Mouse (Mus musculus): ENCODE results near the gene Pih1d1.

Pih1d1 gene

GRCm38 (mm10) chr7:45126844-45127699 lies 27.0 kb upstream of the Pih1d1 start:
- peak in 1 of 2 experiments; percentile 23 for DNase-seq

DNA sequence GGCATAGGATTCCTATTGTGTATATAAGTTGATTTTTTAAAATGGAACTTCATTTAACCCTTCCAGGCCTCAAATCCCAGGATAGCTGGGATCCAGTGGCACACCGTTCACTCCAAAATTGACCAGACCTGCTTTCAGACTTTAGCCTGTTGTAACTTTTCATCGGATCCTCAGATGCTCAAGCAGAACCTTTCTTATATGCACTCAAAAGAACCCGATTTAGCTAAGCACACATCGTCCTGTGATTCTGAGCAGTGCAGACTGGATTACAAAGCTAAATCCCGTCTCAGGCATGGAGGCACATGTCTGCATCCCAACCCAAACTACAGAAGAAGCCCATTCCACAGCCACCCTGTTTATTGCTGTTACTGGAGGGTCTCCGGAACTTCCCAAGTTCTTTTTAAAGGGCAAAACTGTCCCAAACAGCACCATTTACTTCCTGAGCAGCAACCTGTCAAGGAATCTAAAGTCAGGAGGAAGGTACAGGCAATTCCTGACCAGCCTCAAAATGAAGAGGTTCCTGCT lies 26.3 kb upstream of the Pih1d1 start:
- no peak for DNase-seq

GRCm38 (mm10) chr7:45128624-45129246 lies 25.4 kb upstream of the Pih1d1 start, which contains the start of gene Rpl13a:
Gene Rpl13a (minus strand): TSS chr7:45128761.
- peak; percentile 99 to 100 for DNase-seq

DNA sequence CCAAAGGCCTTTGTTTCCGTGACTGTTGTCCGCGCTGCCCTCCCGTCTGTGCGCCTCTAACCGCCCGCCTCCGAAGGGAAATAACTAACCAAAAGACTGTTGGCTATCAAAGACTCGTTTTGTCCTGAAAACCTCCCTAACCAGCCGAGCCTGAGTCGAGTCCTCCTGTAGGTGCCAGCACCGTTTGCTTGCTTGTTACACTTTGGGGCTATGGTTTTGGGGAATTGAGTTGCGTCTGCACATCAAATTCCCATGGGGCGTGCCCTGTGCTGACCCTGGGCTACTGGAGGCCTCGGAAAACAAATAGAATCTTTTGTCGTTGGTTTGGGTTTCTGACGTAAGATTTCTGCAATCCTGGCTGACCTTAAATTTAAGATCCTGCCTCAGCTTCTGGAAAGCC lies 24.8 kb upstream of the Pih1d1 start:
- no peak for DNase-seq

GRCm38 (mm10) chr7:45129776-45130512 lies 24.2 kb upstream of the Pih1d1 start:
- DNase-seq: no peak

- no peak for DNase-seq
These were observed 22.3 kb upstream of the Pih1d1 start for GRCm38 (mm10) chr7:45131850-45132249.

DNA sequence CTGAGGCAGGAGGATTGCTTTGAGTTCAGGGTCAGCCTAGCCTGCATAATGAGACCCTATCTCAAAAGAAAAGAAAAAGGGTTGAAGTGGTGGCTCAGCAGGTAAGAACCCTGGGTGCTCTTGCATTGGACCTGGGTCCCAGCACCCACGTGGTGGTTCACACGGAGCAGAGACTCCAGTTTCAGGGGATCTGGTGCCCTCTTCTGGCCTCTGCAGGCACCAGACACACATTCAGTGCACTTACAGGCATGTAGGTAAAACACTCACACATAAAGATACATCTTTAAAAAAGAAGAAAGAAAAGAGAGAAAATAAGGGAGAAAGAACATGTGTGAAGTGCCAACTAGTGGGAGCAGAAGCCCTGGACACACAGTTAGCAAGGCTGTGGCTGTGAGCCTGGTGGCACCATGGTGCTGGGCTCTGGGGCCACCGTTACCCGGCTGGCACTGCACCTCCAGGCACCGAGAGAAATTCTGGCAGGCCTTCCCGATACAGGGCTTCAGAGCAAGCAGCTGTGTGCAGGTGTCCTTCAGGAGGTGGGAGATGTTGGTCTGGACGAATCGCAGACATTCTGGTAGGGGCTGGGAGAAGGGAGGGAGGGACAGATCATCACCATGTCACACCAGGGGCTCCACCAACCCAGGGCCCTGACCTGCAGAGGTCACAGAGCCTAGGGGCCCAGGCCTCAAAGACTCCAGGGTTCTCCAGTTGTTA lies 20.5 kb upstream of the Pih1d1 start:
- no peak for DNase-seq

- DNase-seq: peak; percentile 68 to 69
These were observed 19.5 kb upstream of the Pih1d1 start for GRCm38 (mm10) chr7:45134544-45135026.

- DNase-seq: no peak
These were observed 18.7 kb upstream of the Pih1d1 start for GRCm38 (mm10) chr7:45135370-45135769.

DNA sequence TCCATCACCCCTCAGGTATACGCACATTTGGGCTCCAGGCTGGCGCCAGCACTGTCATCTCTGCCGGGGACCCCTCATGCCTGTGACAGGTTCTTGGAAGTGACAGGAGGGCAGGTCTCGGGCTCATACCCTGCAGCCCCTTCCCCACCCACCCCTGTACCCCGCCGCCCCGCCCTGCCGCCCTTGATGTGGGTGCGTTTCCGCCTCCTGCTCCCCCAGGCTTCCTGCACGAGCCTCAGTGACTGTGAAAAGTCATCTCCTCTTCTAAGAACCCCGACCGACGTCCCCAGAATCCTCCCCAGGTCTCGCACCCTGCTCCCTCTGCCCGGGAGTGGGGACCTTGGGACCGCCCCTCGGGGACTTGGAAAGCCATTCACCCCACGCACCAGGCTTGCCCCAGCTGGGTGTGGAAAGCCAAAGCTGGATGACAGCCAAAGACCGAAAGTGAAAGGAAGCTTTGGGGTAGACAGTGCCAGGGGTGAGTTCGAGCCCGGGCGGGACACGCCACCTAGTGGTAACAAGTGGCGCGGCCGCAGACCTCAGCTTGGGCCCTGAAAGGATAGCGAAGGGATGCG lies 18.0 kb upstream of the Pih1d1 start, which contains the start of the genes Gm45713 and Flt3l:
Gene Gm45713 (minus strand): TSS at position 239 of the 575 bp plus-strand sequence.
Gene Flt3l (minus strand): TSS at position 440 of the 575 bp plus-strand sequence.
- DNase-seq: peak; percentile 91 to 95

DNA sequence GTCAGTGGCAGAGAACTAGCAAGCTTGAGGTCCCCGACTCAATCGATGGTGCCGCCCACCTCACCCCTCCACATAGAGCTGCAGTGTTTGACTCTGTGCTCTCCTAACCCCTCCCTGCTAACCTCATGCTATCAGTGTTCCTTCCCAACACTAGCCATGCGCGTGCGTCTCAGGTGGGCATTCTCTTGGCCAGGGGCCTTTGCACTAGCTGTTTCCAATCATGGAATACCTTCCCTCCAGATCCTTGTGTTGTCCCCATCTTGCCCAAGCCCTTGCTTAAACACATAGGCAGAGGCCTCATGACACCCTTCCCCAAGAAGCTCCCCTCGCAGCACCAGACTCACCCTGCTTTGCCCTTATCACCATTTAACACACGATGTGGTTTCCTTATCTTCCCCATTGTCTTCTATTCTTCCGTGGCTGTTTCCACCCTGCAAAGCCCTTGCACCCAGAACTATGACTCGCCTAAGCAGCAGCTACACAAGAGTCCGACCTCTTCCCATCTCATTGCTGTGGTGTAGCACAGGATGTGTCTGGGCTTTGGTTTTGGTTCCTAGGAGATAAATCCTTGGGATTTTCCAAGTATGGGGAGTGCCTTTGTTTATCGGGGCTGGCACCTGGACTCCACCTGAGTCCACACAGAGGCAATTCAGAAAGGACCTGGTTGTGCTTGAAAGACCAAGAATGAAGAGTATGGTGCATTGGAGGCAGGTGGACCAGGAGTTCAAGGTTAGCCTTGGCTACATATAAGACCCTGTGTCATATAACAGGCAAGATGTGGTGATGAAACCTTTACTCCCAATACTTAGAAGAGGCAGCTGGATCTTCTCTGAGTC lies 16.7 kb upstream of the Pih1d1 start:
- DNase-seq: no peak

DNA sequence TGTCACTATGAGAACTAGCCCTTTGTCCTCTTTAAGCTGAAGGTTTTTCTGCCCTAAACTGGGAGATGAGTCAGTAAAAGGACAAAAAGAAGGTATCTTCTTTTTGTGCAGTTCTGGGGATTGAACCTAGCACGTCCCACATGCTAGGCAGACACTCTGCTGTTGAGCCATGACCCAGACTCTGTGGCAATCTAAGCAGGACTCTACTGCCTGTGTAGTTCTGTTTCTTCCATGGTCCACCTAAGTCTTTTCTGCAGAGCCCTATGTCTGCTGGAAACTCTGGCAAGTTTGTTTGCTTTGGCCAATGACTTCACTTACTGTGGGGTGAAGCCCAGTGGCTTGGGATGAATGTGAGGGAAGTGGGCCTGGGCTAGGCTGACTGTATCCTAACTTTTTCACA lies 15.7 kb upstream of the Pih1d1 start:
- DNase-seq: no peak

- DNase-seq: peak in 1 of 2 experiments; percentile 67
These were observed 14.0 kb upstream of the Pih1d1 start for GRCm38 (mm10) chr7:45139904-45140723.

DNA sequence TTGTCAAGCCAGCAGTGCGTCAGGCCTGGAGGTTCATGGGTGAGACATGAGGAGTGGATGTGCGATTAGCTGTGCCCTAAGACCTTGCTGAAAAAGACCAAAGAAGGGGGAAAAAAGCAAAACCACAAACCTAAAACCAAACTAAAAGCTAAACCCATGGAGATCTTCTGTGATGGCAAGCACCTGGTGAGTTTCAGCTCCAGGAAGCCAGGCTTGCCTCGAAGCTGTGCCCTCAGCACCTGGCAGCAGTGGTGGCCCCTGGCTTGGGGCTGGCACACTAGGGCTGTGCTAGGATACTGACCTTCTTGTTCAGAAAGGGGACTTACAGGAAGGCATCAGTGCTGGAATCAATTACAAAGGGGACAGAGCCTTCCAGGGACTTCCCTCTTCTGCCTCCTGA lies 12.8 kb upstream of the Pih1d1 start:
- DNase-seq: no peak

DNA sequence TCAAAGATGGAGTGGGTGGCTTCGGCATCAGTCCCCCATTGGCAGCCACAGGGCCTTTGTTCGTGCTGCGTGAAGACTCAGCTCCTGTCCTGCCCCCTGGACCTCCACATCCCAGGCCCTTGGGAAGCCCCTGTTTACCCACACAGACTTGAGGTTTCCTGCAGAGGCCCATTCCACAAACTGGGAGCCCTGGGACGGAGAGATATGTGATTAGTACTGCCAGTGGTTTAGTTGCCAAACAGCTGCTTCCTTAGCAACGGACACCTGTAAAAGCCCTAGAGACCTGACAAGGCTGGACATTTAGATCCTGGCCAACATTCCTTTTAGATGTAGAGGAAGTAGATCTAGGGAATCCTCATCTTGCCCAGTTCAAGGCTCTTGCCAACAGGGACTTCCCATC lies 12.2 kb upstream of the Pih1d1 start:
- DNase-seq: no peak

DNA sequence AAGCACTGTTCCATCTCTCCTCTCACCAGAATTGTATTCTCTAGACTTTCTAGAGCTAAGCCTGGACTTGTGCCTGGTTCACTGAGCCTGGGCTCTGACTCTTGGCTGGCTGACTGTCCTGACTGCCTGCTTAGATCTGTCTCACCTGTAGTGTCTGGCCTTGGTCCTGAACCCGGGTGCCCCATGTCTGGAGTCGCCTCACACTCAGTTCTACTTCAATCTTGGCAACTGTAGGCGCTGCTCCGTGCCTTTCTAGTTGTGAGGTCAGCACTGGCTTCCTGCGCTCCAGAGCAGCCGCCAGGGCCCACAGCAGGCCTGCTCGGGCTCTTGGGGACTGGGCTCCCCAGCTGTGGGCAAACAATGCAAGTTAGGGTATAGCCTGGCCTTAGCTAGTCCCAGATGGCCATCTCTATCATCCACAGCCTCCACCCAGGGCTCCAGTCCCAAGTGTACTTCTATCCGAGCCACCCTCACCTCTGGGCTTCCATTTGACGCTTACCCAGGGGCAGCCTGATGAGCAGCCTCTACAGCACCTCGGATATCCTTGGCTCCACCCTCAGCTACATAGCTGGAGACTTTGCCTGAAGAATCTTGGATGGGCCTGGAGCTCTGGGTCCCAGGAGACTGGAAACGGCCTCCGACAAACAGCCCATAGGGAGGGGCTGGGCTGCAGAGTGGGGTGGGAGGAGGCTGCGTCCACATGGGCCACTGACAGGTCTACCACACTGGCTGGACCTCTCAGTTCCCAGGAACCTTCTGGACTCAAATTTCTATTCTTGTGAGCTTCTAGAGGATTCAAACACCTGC lies 9.5 kb upstream of the Pih1d1 start:
- peak in 1 of 2 experiments; percentile 39 for DNase-seq

GRCm38 (mm10) chr7:45145460-45145859 lies 8.6 kb upstream of the Pih1d1 start:
- peak in 1 of 2 experiments; percentile 15 for DNase-seq

GRCm38 (mm10) chr7:45147267-45147666 lies 6.8 kb upstream of the Pih1d1 start:
- DNase-seq: no peak

DNA sequence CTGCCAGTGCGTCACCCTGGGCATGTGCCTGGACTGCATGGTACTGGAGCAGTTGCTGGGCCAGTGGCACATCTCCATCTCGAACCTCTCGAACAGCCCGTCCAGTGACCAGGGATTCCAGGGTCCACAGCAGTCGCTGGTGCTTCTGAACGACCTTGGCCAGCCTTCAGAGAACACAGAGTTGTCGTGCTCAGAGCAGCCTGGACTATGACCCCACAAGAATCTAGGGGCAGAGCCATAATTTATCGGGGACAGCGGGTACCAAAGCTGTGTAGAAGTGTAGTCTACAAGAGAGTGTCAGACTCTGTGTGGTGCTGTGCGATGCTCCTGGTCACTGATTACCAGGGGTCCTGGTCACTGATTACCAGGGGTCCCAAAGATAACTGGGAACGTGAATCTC lies 6.2 kb upstream of the Pih1d1 start:
- DNase-seq: no peak

All from lung, postnatal 4 days (tissue).